Mouse (Mus musculus): ENCODE results near the gene Mier2.

DNA sequence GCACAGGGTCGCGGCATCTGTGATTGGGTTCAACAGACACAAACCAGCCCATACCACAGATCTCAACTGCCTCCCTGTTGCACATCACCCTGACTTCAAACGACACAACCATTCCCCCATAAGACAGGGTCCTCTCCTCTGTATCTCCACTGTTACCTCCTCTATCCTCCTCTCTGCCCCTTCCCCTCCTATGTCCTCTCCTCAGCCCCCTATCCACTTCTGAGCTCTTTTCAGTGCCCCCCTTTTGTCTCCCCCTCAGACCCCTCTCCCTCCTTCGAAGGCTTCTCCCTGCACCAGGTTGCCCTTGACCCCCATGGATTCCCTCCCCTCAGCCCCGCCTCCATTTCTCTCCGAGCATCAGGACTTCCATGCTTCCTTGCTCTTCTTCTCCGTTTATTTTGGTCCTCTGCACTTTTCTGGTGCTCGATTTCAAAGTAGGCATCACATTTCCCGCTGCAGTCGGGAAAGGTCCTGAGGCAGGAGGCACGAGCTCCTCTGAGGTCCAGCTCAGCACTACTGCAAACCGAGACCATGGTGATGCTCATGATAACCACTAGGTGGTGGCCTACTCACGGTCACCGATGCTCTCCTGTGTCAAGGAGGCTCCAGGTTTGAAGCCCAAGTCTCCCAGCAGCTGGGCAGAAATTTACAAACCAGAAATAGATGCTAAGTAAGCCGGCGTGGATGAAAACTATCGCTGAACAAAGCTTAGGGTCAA is 40.0 kb upstream of the Mier2 start:
- TF ChIP-seq POLR2A (IDR thresholded peaks at IDR 0.05; ENCODE audit: borderline replicate concordance, extremely low read depth, low read depth, low read length) (no peak), CTCF (IDR thresholded peaks at IDR 0.05; ENCODE audit: insufficient read depth, low read length) (peak; percentile 97)
